Mouse (Mus musculus): Measurements from ENCODE around the gene Pip5k1b. TPM values are rescaled to one million over a fixed set of nuclear protein-coding genes. Genes with fewer than 3 reads are reported as not detected.

Pip5k1b gene
- 1.8 and 2.1 TPM in 2 replicates for total RNA-seq (2012; rRNA removed)

GRCm38 (mm10) chr19:24555466-24555903 is at the start of gene Pip5k1b:
Gene Pip5k1b (minus strand): TSS chr19:24555872.
- H3K9me3 ChIP-seq (ENCODE audit: control insufficient read depth, insufficient read depth, low read depth, low read length), result no peaks in the 10 kb centered on the region
- no peaks in the 10 kb centered on the region for H3K36me3 ChIP-seq (ENCODE audit: control insufficient read depth, insufficient read depth, low read length, poor library complexity, severe bottlenecking)
- in situ Hi-C loops (cut with MboI; ENCODE audit: low sequenced_read_pairs in 2 of 2, unreplicated experiment in 2 of 2), result no loop called here
- peaks cover 8 to 11% of the 10 kb centered on the region in 2 experiments; a peak in 3 of 4 replicates for H3K4me1 ChIP-seq (ENCODE audit: control insufficient read depth in 2 of 2, insufficient read depth in 2 of 2, low read length in 2 of 2, poor library complexity in 1 of 2)
- no peak within 1 kb of the TSS for H3K27ac ChIP-seq (ENCODE audit: insufficient read depth, low read depth, low read length, poor library complexity, severe bottlenecking)
- H3K9ac ChIP-seq (ENCODE audit: insufficient read depth, low read depth, low read length, poor library complexity, severe bottlenecking), result peak within 1 kb of the TSS; percentile 80
- TF ChIP-seq HCFC1 (IDR thresholded peaks at IDR 0.05; ENCODE audit: borderline replicate concordance, insufficient read depth, low read length) (no peak), CHD2 (IDR thresholded peaks at IDR 0.05; ENCODE audit: low read depth, low read length) (no peak), ZC3H11A (IDR thresholded peaks at IDR 0.05; ENCODE audit: borderline replicate concordance, low read depth, low read length) (no peak), ZNF384 (IDR thresholded peaks at IDR 0.05; ENCODE audit: low read depth, low read length) (no peak), MAFK (IDR thresholded peaks at IDR 0.05; ENCODE audit: insufficient read depth, low read depth, low read length) (no peak)
- peak within 1 kb of the TSS; percentile 80 to 91 for H3K4me3 ChIP-seq (ENCODE audit: insufficient read depth in 1 of 2, low read depth in 1 of 2, low read length in 2 of 2, poor library complexity in 1 of 2, severe bottlenecking in 1 of 2)
- peak; percentile 43 for DNase-seq (ENCODE audit: low read depth, low spot score)

- in situ Hi-C loops (cut with MboI; ENCODE audit: low sequenced_read_pairs in 2 of 2, unreplicated experiment in 2 of 2), result no loop called here
- Histone ChIP-seq H3K9ac (ENCODE audit: insufficient read depth, low read depth, low read length, poor library complexity, severe bottlenecking) (no peak overlapping the region), H3K9me3 (ENCODE audit: control insufficient read depth, insufficient read depth, low read depth, low read length) (no peaks in the 10 kb centered on the region), H3K4me1 (ENCODE audit: control insufficient read depth in 2 of 2, insufficient read depth in 2 of 2, low read length in 2 of 2, poor library complexity in 1 of 2) (no peaks in the 10 kb centered on the region), H3K36me3 (ENCODE audit: control insufficient read depth, insufficient read depth, low read length, poor library complexity, severe bottlenecking) (no peaks in the 10 kb centered on the region), H3K4me3 (ENCODE audit: insufficient read depth in 1 of 2, low read depth in 1 of 2, low read length in 2 of 2, poor library complexity in 1 of 2, severe bottlenecking in 1 of 2) (no peak overlapping the region), H3K27ac (ENCODE audit: insufficient read depth, low read depth, low read length, poor library complexity, severe bottlenecking) (no peak overlapping the region)
- TF ChIP-seq HCFC1 (IDR thresholded peaks at IDR 0.05; ENCODE audit: borderline replicate concordance, insufficient read depth, low read length) (no peak), ZC3H11A (IDR thresholded peaks at IDR 0.05; ENCODE audit: borderline replicate concordance, low read depth, low read length) (no peak), ZNF384 (IDR thresholded peaks at IDR 0.05; ENCODE audit: low read depth, low read length) (no peak), CHD2 (IDR thresholded peaks at IDR 0.05; ENCODE audit: low read depth, low read length) (no peak)
- no peak for DNase-seq (ENCODE audit: low read depth, low spot score)
Observed at GRCm38 (mm10) chr19:24604105-24604504, 48.4 kb upstream of the Pip5k1b start.

- no peak overlapping the region for H3K9ac ChIP-seq (ENCODE audit: insufficient read depth, low read depth, low read length, poor library complexity, severe bottlenecking)
- no peak overlapping the region for H3K4me3 ChIP-seq (ENCODE audit: insufficient read depth in 1 of 2, low read depth in 1 of 2, low read length in 2 of 2, poor library complexity in 1 of 2, severe bottlenecking in 1 of 2)
- H3K4me1 ChIP-seq (ENCODE audit: control insufficient read depth in 2 of 2, insufficient read depth in 2 of 2, low read length in 2 of 2, poor library complexity in 1 of 2), result no peaks in the 10 kb centered on the region
- no peak for TF ChIP-seq ZC3H11A (IDR thresholded peaks at IDR 0.05; ENCODE audit: borderline replicate concordance, low read depth, low read length)
- no peak for TF ChIP-seq MAFK (IDR thresholded peaks at IDR 0.05; ENCODE audit: insufficient read depth, low read depth, low read length)
- TF ChIP-seq ZNF384 (IDR thresholded peaks at IDR 0.05; ENCODE audit: low read depth, low read length), result no peak
- TF ChIP-seq CHD2 (IDR thresholded peaks at IDR 0.05; ENCODE audit: low read depth, low read length), result no peak
- no peak for TF ChIP-seq HCFC1 (IDR thresholded peaks at IDR 0.05; ENCODE audit: borderline replicate concordance, insufficient read depth, low read length)
- H3K36me3 ChIP-seq (ENCODE audit: control insufficient read depth, insufficient read depth, low read length, poor library complexity, severe bottlenecking), result no peaks in the 10 kb centered on the region
- H3K9me3 ChIP-seq (ENCODE audit: control insufficient read depth, insufficient read depth, low read depth, low read length), result no peaks in the 10 kb centered on the region
- DNase-seq (ENCODE audit: low read depth, low spot score), result no peak
- in situ Hi-C loops (cut with MboI; ENCODE audit: low sequenced_read_pairs in 2 of 2, unreplicated experiment in 2 of 2), result no loop called here
- H3K27ac ChIP-seq (ENCODE audit: insufficient read depth, low read depth, low read length, poor library complexity, severe bottlenecking), result no peak overlapping the region
Observed at GRCm38 (mm10) chr19:24603431-24603830, 47.8 kb upstream of the Pip5k1b start.

- in situ Hi-C loops (cut with MboI; ENCODE audit: low sequenced_read_pairs in 2 of 2, unreplicated experiment in 2 of 2), result no loop called here
- Histone ChIP-seq H3K36me3 (ENCODE audit: control insufficient read depth, insufficient read depth, low read length, poor library complexity, severe bottlenecking) (no peaks in the 10 kb centered on the region), H3K9ac (ENCODE audit: insufficient read depth, low read depth, low read length, poor library complexity, severe bottlenecking) (no peak overlapping the region), H3K4me3 (ENCODE audit: insufficient read depth in 1 of 2, low read depth in 1 of 2, low read length in 2 of 2, poor library complexity in 1 of 2, severe bottlenecking in 1 of 2) (no peak overlapping the region), H3K4me1 (ENCODE audit: control insufficient read depth in 2 of 2, insufficient read depth in 2 of 2, low read length in 2 of 2, poor library complexity in 1 of 2) (0 out of 4 replicates have a peak, but pooled peaks cover 0 to 2% of the 10 kb centered on the region in 2 experiments), H3K27ac (ENCODE audit: insufficient read depth, low read depth, low read length, poor library complexity, severe bottlenecking) (no peak overlapping the region), H3K9me3 (ENCODE audit: control insufficient read depth, insufficient read depth, low read depth, low read length) (no peaks in the 10 kb centered on the region)
- no peak for DNase-seq (ENCODE audit: low read depth, low spot score)
- TF ChIP-seq ZC3H11A (IDR thresholded peaks at IDR 0.05; ENCODE audit: borderline replicate concordance, low read depth, low read length) (no peak), MAFK (IDR thresholded peaks at IDR 0.05; ENCODE audit: insufficient read depth, low read depth, low read length) (no peak), HCFC1 (IDR thresholded peaks at IDR 0.05; ENCODE audit: borderline replicate concordance, insufficient read depth, low read length) (no peak), ZNF384 (IDR thresholded peaks at IDR 0.05; ENCODE audit: low read depth, low read length) (no peak)
Observed at GRCm38 (mm10) chr19:24586726-24587125, 31.1 kb upstream of the Pip5k1b start.

GRCm38 (mm10) chr19:24585171-24585570 is 29.5 kb upstream of the Pip5k1b start:
- H3K4me3 ChIP-seq (ENCODE audit: insufficient read depth in 1 of 2, low read depth in 1 of 2, low read length in 2 of 2, poor library complexity in 1 of 2, severe bottlenecking in 1 of 2), result no peak overlapping the region
- TF ChIP-seq ZC3H11A (IDR thresholded peaks at IDR 0.05; ENCODE audit: borderline replicate concordance, low read depth, low read length) (no peak), CHD2 (IDR thresholded peaks at IDR 0.05; ENCODE audit: low read depth, low read length) (no peak)
- H3K9me3 ChIP-seq (ENCODE audit: control insufficient read depth, insufficient read depth, low read depth, low read length), result no peaks in the 10 kb centered on the region
- no peak overlapping the region for H3K27ac ChIP-seq (ENCODE audit: insufficient read depth, low read depth, low read length, poor library complexity, severe bottlenecking)
- 0 out of 4 replicates have a peak, but pooled peaks cover 0 to 2% of the 10 kb centered on the region in 2 experiments for H3K4me1 ChIP-seq (ENCODE audit: control insufficient read depth in 2 of 2, insufficient read depth in 2 of 2, low read length in 2 of 2, poor library complexity in 1 of 2)
- no peak for DNase-seq (ENCODE audit: low read depth, low spot score)
- no peaks in the 10 kb centered on the region for H3K36me3 ChIP-seq (ENCODE audit: control insufficient read depth, insufficient read depth, low read length, poor library complexity, severe bottlenecking)
- no peak overlapping the region for H3K9ac ChIP-seq (ENCODE audit: insufficient read depth, low read depth, low read length, poor library complexity, severe bottlenecking)
- in situ Hi-C loops (cut with MboI; ENCODE audit: low sequenced_read_pairs in 2 of 2, unreplicated experiment in 2 of 2), result no loop called here
